Mouse (Mus musculus): Measurements from ENCODE around the gene March7. TPM values are rescaled to one million over a fixed set of nuclear protein-coding genes. Genes with fewer than 3 reads are reported as not detected.
A peak's percentile ranks its signal among the peaks of the same experiment; 100 is the strongest.

Gene March7
- 10 to 100 TPM; 53.9 to 59.4 TPM for total RNA-seq (2021)

- intact Hi-C loops (cut with DNase I): loop anchor here (5.0 to 10.0 kb wide), 2 partner anchors 88 to 685 kb away; no protein-coding TSS in a partner anchor
- DNase-seq (ENCODE audit: low spot score in 2 of 2): peak; percentile 85 to 88
These were observed at the start of gene March7, which contains the start of gene Baz2b for GRCm38 (mm10) chr2:60209703-60210651. Gene March7 (plus strand): TSS chr2:60209887. Gene Baz2b (minus strand): TSS chr2:60209839.

- intact Hi-C loops (cut with DNase I): no loop called here
- no peak for DNase-seq (ENCODE audit: low spot score in 2 of 2)
These were observed 45.9 kb upstream of the March7 start for GRCm38 (mm10) chr2:60163744-60164143.

GRCm38 (mm10) chr2:60165679-60166078 is 44.0 kb upstream of the March7 start:
- no peak for DNase-seq (ENCODE audit: low spot score in 2 of 2)
- intact Hi-C loops (cut with DNase I): no loop called here

GRCm38 (mm10) chr2:60166878-60167277 is 42.8 kb upstream of the March7 start:
- intact Hi-C loops (cut with DNase I): no loop called here
- no peak for DNase-seq (ENCODE audit: low spot score in 2 of 2)

- DNase-seq (ENCODE audit: low spot score in 2 of 2): no peak
- intact Hi-C loops (cut with DNase I): no loop called here
These were observed 37.7 kb upstream of the March7 start for GRCm38 (mm10) chr2:60171786-60172530.

- DNase-seq (ENCODE audit: low spot score in 2 of 2): no peak
- intact Hi-C loops (cut with DNase I): no loop called here
These were observed 37.2 kb upstream of the March7 start for GRCm38 (mm10) chr2:60172531-60172914.

GRCm38 (mm10) chr2:60173190-60173589 is 36.5 kb upstream of the March7 start:
- intact Hi-C loops (cut with DNase I): no loop called here
- DNase-seq (ENCODE audit: low spot score in 2 of 2): no peak

GRCm38 (mm10) chr2:60173595-60173994 is 36.1 kb upstream of the March7 start:
- no peak for DNase-seq (ENCODE audit: low spot score in 2 of 2)
- intact Hi-C loops (cut with DNase I): no loop called here

- intact Hi-C loops (cut with DNase I): no loop called here
- no peak for DNase-seq (ENCODE audit: low spot score in 2 of 2)
These were observed 34.6 kb upstream of the March7 start for GRCm38 (mm10) chr2:60175078-60175477.

GRCm38 (mm10) chr2:60176087-60176486 is 33.6 kb upstream of the March7 start:
- intact Hi-C loops (cut with DNase I): no loop called here
- no peak for DNase-seq (ENCODE audit: low spot score in 2 of 2)

- no peak for DNase-seq (ENCODE audit: low spot score in 2 of 2)
- intact Hi-C loops (cut with DNase I): no loop called here
These were observed 32.2 kb upstream of the March7 start for GRCm38 (mm10) chr2:60177490-60177889.

- no peak for DNase-seq (ENCODE audit: low spot score in 2 of 2)
- intact Hi-C loops (cut with DNase I): no loop called here
These were observed 28.0 kb upstream of the March7 start for GRCm38 (mm10) chr2:60181696-60182095.

GRCm38 (mm10) chr2:60196841-60197240 is 12.8 kb upstream of the March7 start:
- intact Hi-C loops (cut with DNase I): no loop called here
- no peak for DNase-seq (ENCODE audit: low spot score in 2 of 2)

- DNase-seq (ENCODE audit: low spot score in 2 of 2): no peak
- intact Hi-C loops (cut with DNase I): loop anchor here (10.0 kb wide), 1 partner anchor 675 kb away; no protein-coding TSS in a partner anchor
These were observed 9.6 kb upstream of the March7 start for GRCm38 (mm10) chr2:60200051-60200562.

GRCm38 (mm10) chr2:60200667-60201066 is 9.0 kb upstream of the March7 start:
- intact Hi-C loops (cut with DNase I): loop anchor here (10.0 kb wide), 1 partner anchor 676 kb away; no protein-coding TSS in a partner anchor
- DNase-seq (ENCODE audit: low spot score in 2 of 2): no peak

GRCm38 (mm10) chr2:60202900-60203530 is 6.7 kb upstream of the March7 start:
- no peak for DNase-seq (ENCODE audit: low spot score in 2 of 2)
- intact Hi-C loops (cut with DNase I): loop anchor here (10.0 kb wide), 1 partner anchor 678 kb away; no protein-coding TSS in a partner anchor

- DNase-seq (ENCODE audit: low spot score in 2 of 2): no peak
- intact Hi-C loops (cut with DNase I): loop anchor here (10.0 kb wide), 1 partner anchor 679 kb away; no protein-coding TSS in a partner anchor
These were observed 6.0 kb upstream of the March7 start for GRCm38 (mm10) chr2:60203733-60204132.

- intact Hi-C loops (cut with DNase I): loop anchor here (10.0 kb wide), 1 partner anchor 679 kb away; no protein-coding TSS in a partner anchor
These were observed 5.5 kb upstream of the March7 start for GRCm38 (mm10) chr2:60204162-60204561.

GRCm38 (mm10) chr2:60205795-60206194 is 3.9 kb upstream of the March7 start:
- no peak for DNase-seq (ENCODE audit: low spot score in 2 of 2)
- intact Hi-C loops (cut with DNase I): loop anchor here (5.0 to 10.0 kb wide), 2 partner anchors 83 to 681 kb away; no protein-coding TSS in a partner anchor

More at GRCm38 (mm10) chr2:60204162-60204561, 5.5 kb upstream of the March7 start:
- DNase-seq (ENCODE audit: low spot score in 2 of 2): no peak

All from left cerebral cortex, postnatal 36 days (tissue).